Mouse (Mus musculus): ENCODE measurements at regions not wholly inside any gene's neighbourhood (a gene's known extent, or its start where the extent isn't known, plus 50 kb on each side); places are given as distances from the start of the nearest gene placed in this dataset.
"Not testable (repeated sequence)": the region's sequence is repeated elsewhere in the genome, so short reads cannot be mapped to it uniquely, and the experiment has no call there.

DNA sequence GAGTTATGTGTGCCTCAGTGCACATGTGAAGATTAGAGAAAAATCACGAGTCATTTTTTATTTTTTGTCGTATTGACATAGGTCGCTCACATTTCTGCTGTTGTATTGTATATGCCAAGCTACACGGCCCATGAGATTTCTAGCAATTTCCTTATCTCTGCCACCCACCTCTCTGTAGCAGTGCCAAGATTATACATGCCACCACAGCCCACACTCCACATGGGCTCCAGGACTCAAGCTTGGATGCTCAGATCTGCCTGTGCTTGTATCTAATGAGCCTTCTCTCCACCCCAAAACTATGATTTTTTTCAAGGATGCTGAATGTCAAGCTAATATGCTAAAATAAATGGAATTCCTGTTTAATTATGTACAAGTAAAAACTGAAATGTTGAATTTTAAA lies 259.3 kb upstream of the Pld5 start:
- no peaks in the 10 kb centered on the region for H3K79me2 ChIP-seq (ENCODE audit: control insufficient read depth, insufficient read depth, low read length)
- H3K36me3 ChIP-seq (ENCODE audit: control insufficient read depth, insufficient read depth, low read length), result no peaks in the 10 kb centered on the region
- H3K27me3 ChIP-seq (ENCODE audit: control insufficient read depth, insufficient read depth, low read length), result no peaks in the 10 kb centered on the region
- no peak overlapping the region for H3K9ac ChIP-seq (ENCODE audit: low read depth, low read length)
- TF ChIP-seq CTCF (IDR thresholded peaks at IDR 0.05; ENCODE audit: low read depth, low read length) (no peak), POLR2A (IDR thresholded peaks at IDR 0.05; ENCODE audit: extremely low read depth, insufficient read depth, low read length) (no peak)
- 78% methylated on average over 4 of the region's 4 CpGs for WGBS
- no peaks in the 10 kb centered on the region for H3K4me1 ChIP-seq (ENCODE audit: control insufficient read depth, insufficient read depth, low read length)
- DNase-seq (ENCODE audit: extremely low read depth, low read depth, low spot score), result no peak
- no peak overlapping the region for H3K4me3 ChIP-seq (ENCODE audit: insufficient read depth, low read depth, low read length)
- no peak overlapping the region for H3K27ac ChIP-seq (replicated peaks; ENCODE audit: insufficient read depth, low read depth, low read length)

DNA sequence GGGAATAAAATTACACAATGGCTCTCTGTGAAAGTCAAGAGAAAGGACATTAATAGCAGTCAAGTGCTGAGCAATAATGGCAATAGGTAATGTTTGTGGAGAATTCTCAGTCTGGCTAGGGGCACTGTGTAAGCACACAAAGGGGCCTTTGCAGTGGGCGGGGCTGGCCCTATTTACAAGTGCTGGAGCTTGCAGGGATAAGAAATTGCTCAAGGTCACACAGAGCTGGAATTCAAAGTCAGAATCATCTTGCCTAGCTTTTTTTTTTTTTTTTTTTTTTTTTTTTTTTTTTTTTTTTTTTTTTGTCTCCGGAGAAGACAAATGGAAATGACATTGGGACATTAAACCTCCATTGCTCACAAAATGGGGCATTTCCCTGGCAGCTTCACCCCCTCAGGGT lies 253.9 kb upstream of the Pld5 start:
- DNase-seq (ENCODE audit: extremely low read depth, low read depth, low spot score), result no peak
- WGBS, result 56% methylated on average over 2 of the region's 2 CpGs

DNA sequence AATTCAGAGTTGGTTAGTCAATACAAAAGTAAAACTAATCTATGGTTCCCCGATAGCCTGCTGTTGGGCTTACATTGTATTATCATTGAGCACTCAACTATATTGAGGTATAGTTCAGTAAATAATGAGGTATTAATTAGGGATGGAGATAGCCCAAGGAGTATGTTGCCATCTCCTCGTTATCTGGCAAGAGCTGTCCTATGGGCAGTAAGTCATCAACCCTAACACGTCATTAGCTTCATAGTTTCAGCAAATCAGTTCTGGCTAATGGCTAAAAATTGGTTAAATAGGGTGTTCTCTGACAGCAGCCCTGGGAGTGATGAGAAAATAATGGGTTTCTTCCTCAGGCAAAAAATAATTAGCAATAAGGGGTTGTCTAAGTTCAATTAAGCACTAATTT lies 236.4 kb upstream of the Pld5 start:
- H3K79me2 ChIP-seq (ENCODE audit: control insufficient read depth, insufficient read depth, low read length), result no peaks in the 10 kb centered on the region
- no peak overlapping the region for H3K9ac ChIP-seq (ENCODE audit: low read depth, low read length)
- no peak overlapping the region for H3K4me3 ChIP-seq (ENCODE audit: insufficient read depth, low read depth, low read length)
- H3K27ac ChIP-seq (replicated peaks; ENCODE audit: insufficient read depth, low read depth, low read length), result no peak overlapping the region
- TF ChIP-seq POLR2A (IDR thresholded peaks at IDR 0.05; ENCODE audit: extremely low read depth, insufficient read depth, low read length), result no peak
- no peak for TF ChIP-seq CTCF (IDR thresholded peaks at IDR 0.05; ENCODE audit: low read depth, low read length)
- H3K4me1 ChIP-seq (ENCODE audit: control insufficient read depth, insufficient read depth, low read length), result no peaks in the 10 kb centered on the region
- no peaks in the 10 kb centered on the region for H3K36me3 ChIP-seq (ENCODE audit: control insufficient read depth, insufficient read depth, low read length)
- WGBS, result 78% methylated on average over 3 of the region's 3 CpGs
- DNase-seq (ENCODE audit: extremely low read depth, low read depth, low spot score), result no peak
- no peaks in the 10 kb centered on the region for H3K27me3 ChIP-seq (ENCODE audit: control insufficient read depth, insufficient read depth, low read length)

More for the DNA sequence above, 253.9 kb upstream of the Pld5 start:
- Histone ChIP-seq H3K79me2 (ENCODE audit: control insufficient read depth, insufficient read depth, low read length) (no peaks in the 10 kb centered on the region), H3K27ac (replicated peaks; ENCODE audit: insufficient read depth, low read depth, low read length) (no peak overlapping the region), H3K27me3 (ENCODE audit: control insufficient read depth, insufficient read depth, low read length) (no peaks in the 10 kb centered on the region), H3K4me1 (ENCODE audit: control insufficient read depth, insufficient read depth, low read length) (no peaks in the 10 kb centered on the region), H3K36me3 (ENCODE audit: control insufficient read depth, insufficient read depth, low read length) (no peaks in the 10 kb centered on the region), H3K4me3 (ENCODE audit: insufficient read depth, low read depth, low read length) (no peak overlapping the region), H3K9ac (ENCODE audit: low read depth, low read length) (no peak overlapping the region)
- TF ChIP-seq POLR2A (IDR thresholded peaks at IDR 0.05; ENCODE audit: extremely low read depth, insufficient read depth, low read length) (no peak), CTCF (IDR thresholded peaks at IDR 0.05; ENCODE audit: low read depth, low read length) (no peak)

DNA sequence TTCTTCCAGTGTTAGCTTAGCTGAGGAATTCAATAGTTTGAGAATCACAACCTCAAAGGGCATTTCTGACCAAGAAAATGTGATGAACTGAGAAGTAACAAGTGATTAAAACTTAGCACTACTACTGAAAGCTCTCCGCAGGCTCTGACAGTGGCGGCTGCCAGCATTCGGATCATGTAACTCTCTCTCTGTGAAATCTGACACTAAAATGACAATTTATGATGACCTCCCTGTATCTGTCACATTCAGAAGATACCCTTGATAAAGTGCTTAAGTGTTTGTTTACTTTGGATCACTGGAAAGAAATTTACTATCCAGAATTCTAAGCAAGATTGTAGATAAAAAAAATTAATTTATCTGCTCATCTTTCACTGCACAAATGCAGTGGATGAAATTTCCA lies 230.3 kb upstream of the Pld5 start:
- TF ChIP-seq CTCF (IDR thresholded peaks at IDR 0.05; ENCODE audit: low read depth, low read length), result no peak
- TF ChIP-seq POLR2A (IDR thresholded peaks at IDR 0.05; ENCODE audit: extremely low read depth, insufficient read depth, low read length), result no peak
- Histone ChIP-seq H3K4me3 (ENCODE audit: insufficient read depth, low read depth, low read length) (no peak overlapping the region), H3K27ac (replicated peaks; ENCODE audit: insufficient read depth, low read depth, low read length) (no peak overlapping the region), H3K36me3 (ENCODE audit: control insufficient read depth, insufficient read depth, low read length) (no peaks in the 10 kb centered on the region), H3K27me3 (ENCODE audit: control insufficient read depth, insufficient read depth, low read length) (no peaks in the 10 kb centered on the region), H3K79me2 (ENCODE audit: control insufficient read depth, insufficient read depth, low read length) (no peaks in the 10 kb centered on the region), H3K4me1 (ENCODE audit: control insufficient read depth, insufficient read depth, low read length) (no peaks in the 10 kb centered on the region), H3K9ac (ENCODE audit: low read depth, low read length) (no peak overlapping the region)
- no peak for DNase-seq (ENCODE audit: extremely low read depth, low read depth, low spot score)
- WGBS, result 83% methylated on average over 3 of the region's 3 CpGs

DNA sequence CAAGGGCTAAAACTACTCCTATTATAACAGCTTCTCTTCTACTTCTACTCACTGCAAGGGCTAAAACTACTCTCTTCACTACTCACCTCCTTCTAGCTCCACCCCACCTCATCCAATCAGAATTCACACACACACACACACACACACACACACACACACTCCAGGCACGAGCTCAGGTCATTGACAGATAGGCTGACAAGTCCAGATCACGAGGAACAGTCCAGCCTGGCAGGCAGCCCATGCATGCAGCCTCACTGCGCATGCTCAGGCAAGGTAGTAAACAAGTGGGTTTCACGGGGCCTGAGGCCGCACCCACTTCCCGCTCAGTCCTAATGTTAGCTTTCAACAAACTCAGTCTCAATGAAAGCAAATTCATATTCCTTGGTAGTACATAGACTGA lies 229.6 kb upstream of the Pld5 start:
- not testable (repeated sequence) for DNase-seq (ENCODE audit: extremely low read depth, low read depth, low spot score); H3K79me2 ChIP-seq (ENCODE audit: control insufficient read depth, insufficient read depth, low read length); H3K27ac ChIP-seq (replicated peaks; ENCODE audit: insufficient read depth, low read depth, low read length); H3K36me3 ChIP-seq (ENCODE audit: control insufficient read depth, insufficient read depth, low read length); H3K4me1 ChIP-seq (ENCODE audit: control insufficient read depth, insufficient read depth, low read length); H3K9ac ChIP-seq (ENCODE audit: low read depth, low read length); H3K4me3 ChIP-seq (ENCODE audit: insufficient read depth, low read depth, low read length); H3K27me3 ChIP-seq (ENCODE audit: control insufficient read depth, insufficient read depth, low read length)
- WGBS, result 57% methylated on average over 6 of the region's 6 CpGs

DNA sequence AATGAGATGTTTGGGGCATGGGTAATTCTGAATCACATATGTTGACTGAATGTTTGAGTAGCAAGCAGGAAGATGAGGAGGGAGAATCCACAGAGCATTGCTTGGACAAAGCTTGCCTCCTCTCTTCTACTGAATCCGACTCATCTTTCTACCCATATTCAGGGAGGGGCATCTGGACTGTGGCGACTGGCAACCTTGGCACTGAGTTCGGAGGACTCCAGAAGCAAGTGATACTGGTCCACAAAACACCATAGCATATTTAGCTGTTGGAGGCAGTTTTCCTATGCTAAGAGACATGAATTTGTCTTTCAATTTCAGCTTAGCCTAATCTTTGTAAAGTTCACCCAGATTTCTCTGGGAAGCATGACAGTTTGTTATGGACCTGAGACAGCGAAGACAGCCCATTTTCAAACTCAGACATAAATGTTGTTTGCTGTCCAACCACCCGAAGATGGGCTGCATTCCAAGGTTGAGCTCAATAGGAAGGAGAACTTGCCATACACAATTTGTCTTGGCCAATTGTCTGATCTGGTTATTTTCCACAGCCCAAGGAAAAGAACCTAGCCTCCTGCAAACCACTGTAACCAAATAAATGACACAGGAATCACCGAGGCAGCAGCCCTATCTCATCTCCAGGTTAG lies 224.0 kb upstream of the Pld5 start:
- Histone ChIP-seq H3K4me3 (ENCODE audit: insufficient read depth, low read depth, low read length) (no peak overlapping the region), H3K27ac (replicated peaks; ENCODE audit: insufficient read depth, low read depth, low read length) (no peak overlapping the region), H3K79me2 (ENCODE audit: control insufficient read depth, insufficient read depth, low read length) (no peaks in the 10 kb centered on the region), H3K4me1 (ENCODE audit: control insufficient read depth, insufficient read depth, low read length) (no peaks in the 10 kb centered on the region), H3K27me3 (ENCODE audit: control insufficient read depth, insufficient read depth, low read length) (no peaks in the 10 kb centered on the region), H3K36me3 (ENCODE audit: control insufficient read depth, insufficient read depth, low read length) (no peaks in the 10 kb centered on the region), H3K9ac (ENCODE audit: low read depth, low read length) (no peak overlapping the region)
- TF ChIP-seq CTCF (IDR thresholded peaks at IDR 0.05; ENCODE audit: low read depth, low read length) (no peak), POLR2A (IDR thresholded peaks at IDR 0.05; ENCODE audit: extremely low read depth, insufficient read depth, low read length) (no peak)
- DNase-seq (ENCODE audit: extremely low read depth, low read depth, low spot score), result no peak
- 73% methylated on average over 6 of the region's 6 CpGs for WGBS
